Mouse (Mus musculus) kidney, adult 2 months (tissue): ENCODE measurements around the gene Ppp2r3c.

Experiments
- CTCF ChIP-seq: fragments of 200-500 bp; conservative IDR thresholded peaks from 2 replicates; pipeline ENCODE4 v1.5.1; 2011; ENCODE audit warnings: low read depth, mild to moderate bottlenecking, control low read depth, low read length, moderate library complexity, mixed read lengths; ENCODE audit not compliant: insufficient read depth, insufficient read length
- POLR2A ChIP-seq: fragments of 200-500 bp; IDR thresholded peaks from one replicate; pipeline ENCODE4 v1.6.1; 2011; ENCODE audit warnings: low read depth, low read length, control low read depth

GRCm38 (mm10) chr12:55298112-55298511, 4.7 kb downstream of the Ppp2r3c start:
- TF ChIP-seq POLR2A (no peak), CTCF (no peak)
